Mouse (Mus musculus): ENCODE measurements around the gene Acin1.

GRCm38 (mm10) chr14:54602613-54603012, 84.1 kb downstream of the Acin1 start:
- no peak for TF ChIP-seq CTCF (conservative IDR thresholded peaks at IDR 0.05; ENCODE audit: insufficient read depth, insufficient read length, low read depth, low read length)
- TF ChIP-seq POLR2A (IDR thresholded peaks at IDR 0.05; ENCODE audit: low read depth, low read length): no peak

Data from kidney, adult 2 months (tissue).